Mouse (Mus musculus): ENCODE measurements at regions not wholly inside any gene's neighbourhood (a gene's known extent, or its start where the extent isn't known, plus 50 kb on each side); places are given as distances from the start of the nearest gene placed in this dataset.

- 71% methylated on average over 2 of the region's 2 CpGs for WGBS
- Histone ChIP-seq H3K27ac (no peak overlapping the region), H3K27me3 (ENCODE audit: insufficient read depth, poor library complexity, severe bottlenecking) (no peaks in the 10 kb centered on the region), H3K9me3 (no peaks in the 10 kb centered on the region; the same call in 1 of the 2 replicates), H3K4me3 (no peak overlapping the region), H3K4me1 (no peaks in the 10 kb centered on the region), H3K36me3 (no peaks in the 10 kb centered on the region)
- DNase-seq (ENCODE audit: low spot score): no peak
Measured at GRCm38 (mm10) chr1:21132340-21132739, 53.3 kb upstream of the Tram2 start.

GRCm38 (mm10) chr1:21146961-21147360 is 67.9 kb upstream of the Tram2 start:
- Histone ChIP-seq H3K9me3 (no peaks in the 10 kb centered on the region), H3K4me1 (peaks cover 4% of the 10 kb centered on the region; the same call in 1 of the 2 replicates), H3K36me3 (no peaks in the 10 kb centered on the region), H3K4me3 (no peak overlapping the region), H3K27me3 (ENCODE audit: insufficient read depth, poor library complexity, severe bottlenecking) (no peaks in the 10 kb centered on the region), H3K27ac (no peak overlapping the region)
- DNase-seq (ENCODE audit: low spot score): no peak
- 79% methylated on average over 4 of the region's 4 CpGs for WGBS

- peaks cover 5% of the 10 kb centered on the region; the same call in 1 of the 2 replicates for H3K4me1 ChIP-seq
- no peak overlapping the region for H3K4me3 ChIP-seq
- H3K27me3 ChIP-seq (ENCODE audit: insufficient read depth, poor library complexity, severe bottlenecking): peaks cover 9% of the 10 kb centered on the region; the same call in 1 of the 2 replicates
- no peak for DNase-seq (ENCODE audit: low spot score)
- no peak overlapping the region for H3K27ac ChIP-seq
- no peaks in the 10 kb centered on the region for H3K9me3 ChIP-seq
- no peaks in the 10 kb centered on the region for H3K36me3 ChIP-seq
- WGBS: 17% methylated on average over 5 of the region's 5 CpGs
Measured at GRCm38 (mm10) chr1:21161742-21162141, 56.6 kb upstream of the Tmem14a start.

- no peaks in the 10 kb centered on the region for H3K9me3 ChIP-seq
- peaks cover 8% of the 10 kb centered on the region; the same call in 1 of the 2 replicates for H3K4me1 ChIP-seq
- DNase-seq (ENCODE audit: low spot score): peak; percentile 92
- H3K4me3 ChIP-seq: peak overlapping the region; percentile 59
- peaks cover 9% of the 10 kb centered on the region; the same call in 1 of the 2 replicates for H3K27me3 ChIP-seq (ENCODE audit: insufficient read depth, poor library complexity, severe bottlenecking)
- H3K36me3 ChIP-seq: no peaks in the 10 kb centered on the region
- H3K27ac ChIP-seq: peak overlapping the region; percentile 72
- 0% methylated on average over 15 of the region's 15 CpGs for WGBS
Measured at GRCm38 (mm10) chr1:21166287-21166733, 52.1 kb upstream of the Tmem14a start.

- Histone ChIP-seq H3K9me3 (no peaks in the 10 kb centered on the region), H3K36me3 (no peaks in the 10 kb centered on the region), H3K4me3 (peak overlapping the region; percentile 59), H3K27ac (peak overlapping the region; percentile 72), H3K4me1 (peaks cover 8% of the 10 kb centered on the region; the same call in 1 of the 2 replicates), H3K27me3 (ENCODE audit: insufficient read depth, poor library complexity, severe bottlenecking) (peaks cover 9% of the 10 kb centered on the region; the same call in 1 of the 2 replicates)
- WGBS: 71% methylated on average over 4 of the region's 4 CpGs
- no peak for DNase-seq (ENCODE audit: low spot score)
Measured at GRCm38 (mm10) chr1:21166762-21167161, 51.6 kb upstream of the Tmem14a start.
